Mouse (Mus musculus): ENCODE measurements around the gene Retsat.

Retsat gene

DNA sequence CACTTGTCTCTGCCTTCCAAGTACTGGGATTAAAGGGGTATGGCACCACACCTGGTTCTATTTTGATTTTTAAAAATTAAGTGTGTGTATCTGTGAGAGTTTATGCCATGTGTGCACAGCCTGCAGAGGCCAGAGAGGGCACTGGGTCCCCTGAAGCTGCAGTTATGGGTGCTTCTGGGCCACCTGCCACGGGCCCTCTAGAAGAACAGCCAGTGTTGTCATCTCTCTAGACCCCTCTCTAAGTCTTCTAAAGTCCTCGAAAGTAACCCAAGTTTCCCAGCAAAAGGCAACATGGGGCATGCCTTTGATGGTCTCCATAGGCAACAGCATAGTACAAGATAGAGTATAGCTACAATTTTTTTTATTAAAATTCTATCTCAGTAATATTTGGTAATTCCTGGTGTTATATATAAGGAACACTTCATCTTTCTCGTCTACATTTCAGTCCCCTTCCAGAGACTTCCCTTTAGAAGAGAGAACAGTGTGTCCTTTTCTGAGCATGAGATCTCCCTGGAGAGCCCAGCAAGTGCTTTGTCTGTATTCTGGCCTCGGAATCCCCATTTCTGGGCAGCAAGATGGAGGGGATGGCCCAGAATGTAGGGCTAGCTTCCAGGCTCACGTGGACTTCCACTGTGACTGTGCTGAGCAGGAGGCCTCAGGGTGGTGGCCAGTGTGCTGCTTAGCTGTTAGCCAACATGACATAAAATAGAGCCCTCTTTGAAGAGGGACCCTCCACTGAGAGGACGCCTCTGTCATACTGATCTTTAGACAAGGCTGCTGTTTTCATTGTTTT, 5.1 kb upstream of the Retsat start:
- peak; percentile 36 for DNase-seq

DNA sequence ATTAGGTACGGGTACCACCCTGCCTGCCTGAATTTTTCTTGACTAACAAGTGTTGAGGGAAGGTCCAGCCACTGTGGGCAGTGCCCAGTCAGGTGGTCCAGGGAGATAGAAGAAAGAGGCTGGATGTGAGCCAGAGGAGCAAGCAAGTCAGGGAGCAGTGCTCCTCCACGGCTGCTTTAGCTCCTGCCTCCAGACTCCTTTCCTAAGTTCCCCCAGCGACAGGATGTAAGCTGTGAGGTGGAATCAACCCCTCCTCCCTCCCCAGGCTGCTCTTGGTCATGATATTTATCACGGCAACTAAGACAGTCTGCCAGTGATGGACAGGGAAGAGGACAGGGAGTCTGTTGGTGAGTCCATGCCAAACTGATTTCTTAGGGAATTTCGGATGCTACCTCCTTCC, 4.4 kb upstream of the Retsat start:
- no peak for DNase-seq

DNA sequence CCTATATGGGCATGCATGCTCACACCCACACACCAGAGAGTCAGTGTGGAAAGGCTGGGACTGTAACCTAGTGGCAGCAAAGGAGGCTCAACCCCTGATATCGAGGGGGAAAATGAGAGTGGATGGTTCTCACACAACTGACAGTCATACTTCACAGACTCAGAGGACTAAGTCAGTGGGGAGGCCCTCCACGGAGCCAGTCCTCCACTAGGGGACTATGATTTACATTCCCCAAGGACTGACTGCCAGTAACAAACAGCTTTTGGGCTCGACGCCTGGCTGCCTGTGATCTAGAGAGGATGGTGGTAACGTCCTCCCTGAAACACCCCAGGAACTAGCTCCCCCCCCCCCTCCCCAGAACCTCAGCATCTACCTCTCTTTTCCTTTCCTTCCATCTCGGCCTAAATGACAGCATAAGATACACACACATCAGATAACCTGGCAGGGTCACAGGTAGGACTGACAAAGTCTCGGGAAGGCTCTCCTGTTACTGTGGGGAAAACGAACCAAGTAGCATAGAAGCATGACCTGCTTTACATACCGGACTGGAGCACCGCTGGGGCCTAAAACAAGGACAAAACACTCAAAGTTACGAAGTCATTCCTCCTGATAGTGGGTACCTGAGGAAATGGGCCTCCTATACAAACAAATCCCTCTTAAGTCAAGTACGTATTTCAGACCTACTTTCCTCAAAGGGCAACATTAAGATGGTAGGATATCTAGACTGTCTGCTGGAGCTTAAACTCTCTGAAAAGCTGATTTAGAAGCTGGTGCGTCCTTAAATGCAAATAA, 996 bp upstream of the Retsat start:
- peak; percentile 43 for DNase-seq

DNA sequence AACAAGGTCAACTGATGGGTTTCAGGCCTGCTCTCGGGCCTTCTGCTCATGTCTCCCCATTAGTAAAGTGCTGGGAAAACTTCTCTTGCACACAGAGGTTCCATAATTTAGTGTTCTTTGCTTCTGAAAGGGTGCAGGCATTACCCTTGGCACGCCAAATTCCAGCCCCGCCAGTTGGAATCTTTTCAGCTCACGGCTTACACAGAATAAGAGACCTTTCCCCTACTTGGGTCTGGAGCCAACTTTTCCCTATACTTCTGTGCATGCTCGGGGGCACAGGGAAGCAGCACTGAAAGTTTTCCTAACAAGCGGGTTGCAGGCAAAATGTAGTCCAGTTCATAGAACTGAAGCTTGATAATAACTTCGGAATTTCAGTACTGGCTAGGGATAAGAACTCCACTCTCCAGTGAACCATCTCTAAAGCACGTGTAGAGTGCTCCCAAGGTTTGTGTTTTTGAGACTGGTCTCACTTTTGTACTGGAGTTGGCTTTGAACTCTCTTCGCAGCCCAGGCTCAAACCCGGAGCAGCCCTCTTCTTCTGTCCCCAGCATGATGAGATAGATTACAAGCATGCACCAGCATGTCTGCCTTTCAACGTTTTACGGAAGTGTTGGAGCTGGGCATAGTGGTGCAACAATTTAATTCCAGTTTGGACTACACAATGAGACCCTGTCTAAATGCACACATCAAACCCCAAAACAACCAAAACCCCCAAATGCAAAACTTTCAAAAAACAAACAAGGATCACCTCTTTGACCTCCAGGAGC, 699 bp downstream of the Retsat start:
- DNase-seq: peak; percentile 76

DNA sequence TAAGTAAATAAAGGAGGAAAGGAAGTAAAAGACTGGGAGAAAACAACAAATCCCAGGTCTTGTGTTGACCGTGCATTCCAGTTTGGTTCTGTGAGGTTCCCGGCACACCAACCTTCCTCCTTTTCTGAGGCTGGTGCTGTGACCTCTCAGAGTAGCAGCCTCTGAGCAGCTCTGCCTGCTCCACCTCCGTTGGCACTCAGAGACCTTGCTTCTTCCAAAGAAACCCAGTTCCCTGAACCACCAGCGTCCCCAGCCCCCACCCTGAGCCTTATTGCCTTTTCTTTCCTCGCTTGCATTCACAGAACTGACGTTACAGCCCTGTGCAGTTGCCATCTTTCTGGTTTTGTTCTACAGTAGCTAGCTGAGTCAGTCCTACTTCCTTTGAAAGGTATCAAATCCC, 1.9 kb downstream of the Retsat start:
- no peak for DNase-seq

DNA sequence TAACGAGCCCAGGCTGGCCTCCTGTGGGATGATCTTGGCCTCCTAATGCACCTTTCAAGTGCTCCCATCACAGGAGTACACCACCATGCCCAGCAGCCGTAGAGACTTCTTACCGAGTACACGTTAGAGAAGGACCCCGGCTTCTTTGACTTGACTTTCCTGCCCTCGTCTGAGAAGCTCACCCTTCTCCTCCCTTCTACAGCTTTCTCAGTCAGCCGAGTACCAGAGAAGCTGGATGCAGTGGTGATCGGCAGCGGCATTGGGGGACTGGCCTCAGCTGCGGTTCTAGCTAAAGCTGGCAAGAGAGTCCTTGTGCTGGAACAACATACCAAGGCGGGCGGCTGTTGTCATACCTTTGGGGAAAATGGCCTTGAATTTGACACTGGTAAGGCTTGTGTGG, 2.5 kb downstream of the Retsat start:
- DNase-seq: no peak

DNA sequence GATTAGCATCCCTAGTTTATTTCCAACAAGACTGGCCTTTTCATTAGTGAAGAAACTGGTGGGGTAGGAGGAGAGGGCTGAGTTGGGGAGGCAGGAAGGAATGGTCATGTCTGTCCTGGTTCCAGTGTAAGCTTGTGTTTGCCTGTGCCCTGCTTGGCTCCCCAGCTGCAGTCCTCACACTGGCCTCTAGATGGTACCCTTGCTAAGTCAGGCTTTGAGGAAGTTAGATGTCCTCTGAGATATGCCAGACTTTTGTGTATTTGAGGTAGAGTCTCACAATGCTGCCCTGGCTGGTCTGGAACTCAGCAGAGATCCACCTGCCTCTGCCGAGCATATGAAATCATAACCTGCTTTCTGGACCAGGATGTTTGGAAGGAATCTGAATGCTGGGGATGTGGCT, 3.5 kb downstream of the Retsat start:
- DNase-seq: peak; percentile 67

DNA sequence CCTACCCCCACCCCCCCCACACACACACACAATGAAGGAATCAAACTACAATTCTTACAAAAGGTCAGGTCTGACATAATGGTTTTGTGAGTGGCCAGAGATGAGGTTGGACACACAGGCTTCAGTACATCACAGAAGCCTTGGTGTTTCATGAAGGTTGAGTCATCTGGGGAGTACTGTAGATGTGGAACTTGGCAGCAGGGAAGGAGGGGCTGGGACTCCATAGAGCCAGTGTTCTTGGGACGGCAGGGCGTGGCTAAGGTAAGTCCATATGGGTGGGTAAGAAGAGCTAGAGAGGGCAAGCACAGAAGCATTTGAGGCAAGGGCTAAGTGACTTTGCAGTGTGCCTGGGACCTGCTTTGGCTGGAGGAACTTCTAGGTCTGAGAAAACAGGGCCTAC, 5.8 kb downstream of the Retsat start:
- DNase-seq: no peak

DNA sequence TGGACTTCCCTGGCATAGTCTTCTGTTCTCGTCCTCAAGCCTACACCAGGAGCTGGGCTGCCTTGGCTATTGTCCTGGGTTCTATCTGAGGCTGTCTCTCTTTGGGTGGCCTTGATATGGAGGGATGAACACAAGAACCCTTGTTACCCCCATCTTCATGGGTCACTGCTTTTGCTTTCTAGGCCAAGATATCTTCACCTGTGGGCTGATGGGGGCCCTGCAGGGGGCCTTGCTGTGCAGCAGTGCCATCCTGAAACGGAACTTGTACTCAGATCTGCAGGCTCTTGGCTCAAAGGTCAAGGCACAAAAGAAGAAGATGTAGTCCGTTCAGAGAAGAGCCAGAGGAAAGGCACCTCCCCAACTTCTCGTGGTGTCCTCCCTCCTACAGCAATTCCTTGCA, 8.8 kb downstream of the Retsat start:
- DNase-seq: no peak

DNA sequence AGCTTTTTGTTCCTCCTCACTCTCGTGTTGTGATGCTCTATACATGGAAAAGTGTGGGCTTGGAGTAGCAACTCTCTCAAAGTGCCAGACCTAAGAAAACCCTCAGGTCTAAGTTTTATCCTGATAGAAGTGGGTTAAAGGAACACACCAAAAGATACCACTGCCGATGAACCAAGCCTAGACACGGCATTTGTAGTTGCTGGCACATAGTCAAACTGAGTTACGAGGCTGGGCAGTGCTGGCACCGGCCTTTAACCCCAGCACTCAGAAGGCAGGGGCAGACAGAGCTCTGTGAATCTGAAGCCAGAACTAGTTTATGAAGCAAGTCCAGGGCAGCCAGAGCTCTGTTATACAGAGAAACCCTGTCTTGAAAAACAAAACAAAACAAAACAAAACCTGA, 9.4 kb downstream of the Retsat start:
- DNase-seq: no peak

DNA sequence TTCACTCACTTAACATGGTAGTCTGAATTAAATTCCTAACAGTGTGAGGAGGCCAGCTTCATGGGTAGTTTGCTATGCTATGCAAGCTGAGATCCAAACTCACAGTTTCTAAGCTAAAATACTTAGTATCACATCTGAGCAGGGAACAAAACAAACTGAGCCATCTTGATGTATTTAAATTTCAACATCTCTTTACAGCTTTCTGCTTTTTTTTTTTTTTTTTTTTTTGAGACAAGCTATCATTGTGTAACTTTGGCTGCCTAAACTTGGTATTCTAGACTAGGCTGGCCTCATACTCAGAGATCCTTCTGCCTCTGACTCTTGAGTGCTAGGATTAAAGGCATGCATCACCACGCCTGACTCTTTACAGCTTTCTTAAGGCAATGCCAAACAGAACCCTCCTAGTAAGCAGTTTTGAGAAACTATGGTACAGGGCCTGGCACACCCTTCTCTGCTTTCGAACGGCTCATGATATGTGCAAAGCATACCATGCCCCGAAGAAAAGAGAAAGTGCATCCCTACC, 10.4 kb downstream of the Retsat start:
- no peak for DNase-seq

DNA sequence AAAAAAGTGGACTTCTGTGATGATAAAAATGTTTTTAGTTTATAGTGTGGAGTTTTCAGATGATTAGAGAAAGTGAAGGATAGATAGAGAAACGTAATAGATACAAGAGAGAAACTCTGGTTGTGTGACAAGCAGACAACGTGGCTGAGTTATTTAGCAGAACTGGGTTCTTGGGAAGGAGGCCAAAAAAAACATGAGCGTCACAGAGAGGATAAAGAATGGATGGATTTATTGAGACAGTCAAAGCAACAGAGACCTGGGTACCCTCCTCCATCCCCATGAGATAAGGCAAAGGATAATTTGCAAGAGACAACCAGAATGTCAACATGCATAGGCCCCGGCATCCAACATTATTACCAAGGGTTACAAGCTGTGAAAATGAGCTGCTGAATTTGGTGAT, 12.0 kb downstream of the Retsat start:
- no peak for DNase-seq

DNA sequence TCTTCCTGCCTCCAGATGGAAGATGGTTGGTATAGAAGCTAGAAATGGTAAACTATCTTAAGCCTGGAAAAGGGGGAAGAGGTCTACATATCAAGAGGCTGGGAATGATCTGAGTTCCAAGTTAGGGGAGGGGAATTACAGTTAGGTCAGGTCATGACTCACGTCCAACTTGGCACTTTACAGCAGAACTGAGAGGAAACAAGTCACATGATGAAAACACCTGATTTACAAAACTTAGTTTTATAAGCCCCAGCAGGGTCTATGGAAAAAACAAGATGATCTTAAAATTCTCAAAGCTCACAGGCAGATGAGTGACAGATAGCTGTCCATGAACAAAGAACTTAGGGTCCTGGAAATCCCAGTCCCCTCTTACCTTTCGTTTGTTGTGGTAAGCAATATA, 16.9 kb downstream of the Retsat start:
- no peak for DNase-seq

DNA sequence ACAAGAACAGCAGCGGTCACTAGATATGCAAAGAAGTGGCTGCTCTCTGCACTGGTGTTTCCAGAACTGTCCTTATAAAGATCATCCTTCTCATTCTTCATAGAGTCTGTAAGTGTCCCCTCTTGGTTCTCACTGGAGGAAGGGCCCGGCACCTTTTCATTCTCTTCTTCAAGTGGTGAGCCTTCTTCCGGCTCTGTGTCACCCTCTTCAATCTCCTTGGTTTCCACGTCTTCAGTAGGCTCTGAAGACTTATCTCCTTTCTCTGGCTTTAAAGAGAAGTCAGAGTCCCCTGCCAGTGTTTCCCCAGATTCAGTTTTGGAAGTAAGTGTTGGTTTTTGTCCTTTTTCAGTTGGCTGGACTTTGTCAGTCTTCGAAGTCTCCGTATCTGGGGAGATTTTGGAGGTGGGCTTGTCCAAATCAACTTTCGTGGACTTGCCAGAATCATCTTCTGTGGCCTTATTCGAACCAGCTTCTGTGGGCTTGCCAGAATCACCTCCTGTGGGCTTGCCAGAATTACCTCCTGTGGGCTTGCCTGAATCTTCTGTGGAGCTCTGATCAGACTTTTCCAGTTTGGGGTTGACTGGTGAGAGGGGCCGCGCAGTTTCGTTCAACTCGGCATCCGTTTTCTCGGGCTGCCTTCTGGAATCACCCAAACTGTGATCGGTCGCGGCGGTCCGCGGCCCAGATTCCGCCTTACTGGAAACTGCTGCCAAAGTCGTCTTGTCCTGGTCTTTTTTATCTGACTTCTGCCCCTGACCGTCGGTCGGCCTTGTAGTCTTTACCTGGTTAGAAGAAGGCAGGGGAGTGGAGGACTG, 17.5 kb downstream of the Retsat start:
- peak; percentile 42 for DNase-seq

DNA sequence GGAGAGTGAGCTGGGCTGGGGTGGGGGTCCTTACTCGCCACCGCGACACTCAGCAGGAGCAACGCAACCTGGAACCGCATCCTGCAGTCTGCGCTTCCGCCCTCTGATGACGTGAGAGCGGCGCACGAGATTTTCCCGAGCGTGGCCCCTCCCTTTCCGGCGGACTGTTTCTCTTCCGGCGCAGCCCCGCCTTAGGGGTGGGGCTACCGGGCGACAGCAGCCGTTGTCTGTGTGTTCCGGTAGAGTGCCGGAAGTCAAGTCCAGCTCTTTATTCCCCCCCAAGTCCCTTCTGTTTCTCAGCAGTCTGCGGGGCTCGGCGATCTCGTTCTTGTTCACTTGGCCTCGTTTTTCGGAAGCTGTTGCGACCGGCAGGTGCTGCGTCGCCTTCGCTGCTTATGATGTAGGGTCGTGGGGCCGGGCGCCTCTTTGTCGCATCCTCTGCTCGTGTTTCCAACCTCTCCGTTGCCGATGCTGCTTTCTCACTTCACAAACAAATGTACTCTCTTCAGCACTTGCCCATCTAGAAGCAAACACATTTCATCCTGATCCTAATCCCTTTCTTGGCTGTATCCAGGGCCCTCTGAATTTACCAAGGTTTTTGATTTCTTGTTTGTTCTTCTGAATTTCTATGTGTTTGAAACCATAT, 18.5 kb downstream of the Retsat start, which contains the start of gene Tgoln1:
Gene Tgoln1 (minus strand): TSS at position 358 of the 646 bp plus-strand sequence.
- peak; percentile 95 for DNase-seq

DNA sequence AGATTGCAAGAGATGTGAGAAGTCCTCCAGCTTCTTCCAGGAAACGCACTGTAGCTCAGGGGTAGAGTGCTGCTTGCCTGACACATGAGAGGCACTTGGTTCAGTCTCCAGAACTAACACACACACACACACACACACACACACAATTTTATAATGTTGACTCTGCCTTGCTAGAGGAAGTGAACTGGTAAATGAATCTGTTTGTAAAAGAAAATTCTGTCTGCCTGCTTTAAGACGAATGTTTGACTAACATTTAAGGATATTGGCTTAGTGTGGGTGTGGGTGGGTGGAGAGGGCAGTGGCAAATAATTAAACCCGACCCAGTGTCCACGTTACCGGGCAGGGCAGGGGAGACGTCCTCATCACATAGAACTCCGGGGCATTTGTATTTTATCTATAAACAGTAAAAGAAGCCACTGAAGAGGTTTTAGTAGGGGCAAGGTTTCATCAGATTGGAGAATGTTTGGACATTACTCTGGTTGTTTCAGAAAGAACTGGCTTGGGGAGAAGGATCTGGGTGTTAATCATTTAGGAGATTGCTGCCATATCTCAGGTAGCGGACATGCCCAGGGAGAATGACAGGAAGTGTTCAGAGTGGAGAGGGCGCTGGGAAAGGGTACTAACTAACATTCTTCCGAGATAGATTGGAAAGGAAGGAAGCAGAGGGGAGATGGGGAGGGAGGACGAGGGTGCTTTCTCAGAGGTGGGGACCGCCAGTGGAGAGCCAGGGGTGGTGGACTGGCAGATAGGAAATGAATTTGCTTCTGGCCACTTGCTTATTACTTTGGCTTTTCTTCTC, 21.7 kb downstream of the Retsat start:
- DNase-seq: no peak

DNA sequence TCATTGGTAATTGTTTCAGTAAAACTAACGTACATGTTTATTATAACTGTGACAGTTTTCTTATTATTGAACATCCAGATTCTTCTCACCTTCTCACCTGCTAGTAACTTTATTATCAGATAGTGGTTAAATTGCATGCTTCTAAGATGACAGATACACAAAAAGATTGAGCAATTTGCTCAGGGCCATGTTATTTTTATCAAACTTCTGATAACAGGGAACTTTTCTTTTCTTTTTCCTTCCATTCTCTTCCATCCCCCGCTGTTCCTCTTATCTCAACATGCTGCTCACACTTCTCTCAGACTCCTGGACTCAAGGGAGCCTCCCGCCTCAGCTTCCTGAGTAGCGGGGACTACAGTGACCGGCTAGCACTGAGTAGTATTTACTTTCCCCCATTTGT, 22.6 kb downstream of the Retsat start:
- DNase-seq: no peak

DNA sequence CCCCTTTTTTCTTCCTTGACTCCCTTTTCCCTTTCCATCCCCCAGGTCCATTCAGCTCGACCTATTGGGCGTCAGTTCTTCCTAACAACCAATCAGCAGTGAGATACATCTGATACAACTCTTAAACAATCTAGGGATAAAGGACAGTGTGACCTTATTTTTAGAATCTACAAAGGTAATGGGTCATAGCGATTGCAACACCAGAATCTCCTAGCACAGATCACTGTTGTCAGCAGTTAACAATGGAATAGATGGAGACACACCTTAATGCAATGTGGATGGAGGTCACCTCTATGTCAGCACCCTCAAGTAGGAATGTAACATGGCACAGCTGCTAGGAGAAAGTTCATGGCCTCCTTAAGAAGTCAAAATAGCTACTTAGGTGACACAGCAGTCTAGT, 24.6 kb downstream of the Retsat start:
- no peak for DNase-seq

DNA sequence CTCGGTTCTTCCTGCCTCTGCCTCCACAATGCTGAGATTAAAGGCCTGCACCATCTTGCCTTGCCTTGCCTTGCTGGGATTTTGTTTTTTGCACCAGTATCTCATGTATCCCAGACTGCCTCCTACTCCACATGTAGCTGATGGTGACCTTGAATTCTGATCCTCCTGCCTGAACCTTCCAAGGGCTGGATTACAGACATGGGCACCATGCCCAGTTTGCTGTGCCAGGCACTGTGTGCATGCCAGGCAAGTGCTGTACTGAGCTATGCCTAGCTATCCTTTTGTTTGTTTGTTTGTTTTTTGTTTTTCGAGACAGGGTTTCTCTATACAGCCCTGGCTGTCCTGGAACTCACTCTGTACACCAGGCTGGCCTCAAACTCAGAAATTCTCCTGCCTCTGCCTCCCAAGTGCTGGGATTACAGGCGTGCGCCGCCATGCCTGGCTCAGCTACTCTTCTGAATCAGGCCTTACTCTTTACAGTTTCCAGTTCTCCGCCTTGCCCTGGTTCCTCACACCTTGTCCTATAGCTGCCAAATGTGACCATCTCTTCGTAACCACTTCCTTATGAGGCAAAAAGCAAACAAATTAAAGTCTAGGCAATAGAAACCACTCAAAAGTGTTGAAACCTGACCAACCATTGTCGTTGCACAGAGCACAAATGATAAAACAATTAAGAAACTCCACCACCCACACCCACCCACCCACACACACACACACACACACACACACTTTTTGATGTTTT, 25.6 kb downstream of the Retsat start:
- no peak for DNase-seq

DNA sequence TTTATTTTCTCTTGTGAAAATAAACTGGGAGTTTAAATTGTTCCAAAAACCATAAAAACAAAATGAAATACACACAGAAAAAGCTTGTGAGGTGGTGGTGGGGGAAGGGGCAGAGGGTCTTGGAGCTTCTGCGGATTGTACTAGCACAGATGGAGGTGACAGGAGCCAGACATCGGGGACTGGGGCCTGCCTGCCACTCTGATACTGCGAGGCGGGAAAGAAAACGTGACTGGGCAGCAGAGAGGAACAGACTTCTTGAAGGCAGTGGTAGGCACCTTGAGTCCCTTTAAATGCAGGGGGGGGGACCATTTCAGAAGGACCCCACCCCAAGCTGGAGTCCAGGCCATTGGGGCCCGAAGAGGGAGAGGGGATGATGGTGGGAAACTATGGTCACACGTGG, 28.1 kb downstream of the Retsat start:
- no peak for DNase-seq
